Mouse (Mus musculus) effector memory CD4-positive, alpha-beta T cell, adult 7 months (primary cell): ENCODE measurements around the gene Faxc. TPM values are rescaled to one million over a fixed set of nuclear protein-coding genes. Genes with fewer than 3 reads are reported as not detected.

Experiments used
- polyA plus RNA-seq: library from polyadenylated mRNA; unstranded; fragments of 100-300 nt; shearing (Covaris generic); gene quantifications from one replicate; pipeline ENCODE4 v1.2.1, GENCODE M21; 2017

Faxc gene
- not detected for polyA plus RNA-seq

DNA sequence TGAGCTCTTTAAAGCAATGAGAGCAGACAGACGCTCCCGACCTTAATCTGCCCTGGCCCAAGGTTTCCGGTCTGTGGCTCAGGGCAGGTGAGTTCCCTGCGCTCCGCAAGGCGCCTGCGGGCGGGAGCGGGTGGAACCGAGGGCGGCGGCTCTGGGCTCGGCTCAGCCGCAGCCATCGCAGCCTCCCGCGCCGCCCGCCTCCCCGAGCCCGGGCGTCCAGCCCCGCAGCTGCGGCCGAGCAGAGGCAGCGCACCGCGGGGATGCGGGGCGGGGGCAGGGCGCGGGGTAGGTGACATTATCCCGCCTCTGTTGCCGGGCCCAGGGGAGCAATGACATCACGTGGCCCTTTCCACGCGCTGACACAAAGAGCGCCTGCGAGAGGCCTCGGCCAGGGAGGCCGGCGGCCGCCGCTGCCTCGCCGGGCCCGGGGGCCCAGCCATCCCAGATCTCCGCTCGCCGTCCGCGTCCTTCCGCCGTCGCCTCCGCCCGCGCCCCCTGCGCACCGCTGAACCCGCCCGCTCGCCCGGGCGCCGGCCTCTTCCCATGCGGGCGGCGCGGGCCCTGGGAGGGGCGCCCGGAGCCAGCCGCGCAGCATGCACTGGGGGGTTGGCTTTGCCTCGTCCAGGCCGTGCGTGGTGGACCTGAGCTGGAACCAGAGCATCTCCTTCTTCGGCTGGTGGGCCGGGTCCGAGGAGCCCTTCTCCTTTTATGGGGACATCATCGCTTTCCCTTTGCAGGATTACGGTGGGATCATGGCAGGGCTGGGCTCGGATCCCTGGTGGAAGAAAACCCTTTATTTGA is at the start of gene Faxc:
TSS of gene Faxc (plus strand) at position 359 of the 801 bp plus-strand sequence.

Other genes with a start within 250 kb of the Faxc start
- 0.28 TPM for gene Prdm13, start 245.4 kb upstream of the Faxc start, polyA plus RNA-seq
- 30.5 TPM for gene Ccnc, start 203.6 kb upstream of the Faxc start, polyA plus RNA-seq
- gene Usp45, start 164.2 kb upstream of the Faxc start, polyA plus RNA-seq = 30.1 TPM
- 8.5 TPM for gene Tstd3, start 164.1 kb upstream of the Faxc start, polyA plus RNA-seq
- 149 TPM for gene Pnisr, start 83.7 kb upstream of the Faxc start, polyA plus RNA-seq
- gene Coq3, start 51.7 kb upstream of the Faxc start, polyA plus RNA-seq = 7.3 TPM